Mouse (Mus musculus) kidney, postnatal 0 days (tissue): Measurements from ENCODE around the gene Lrrc20. TPM values are rescaled to one million over a fixed set of nuclear protein-coding genes. Genes with fewer than 3 reads are reported as not detected.

Source experiments
- ATAC-seq: fragments of 200-750 bp; cut with Nextera tagmentation; replicated peaks from 2 replicates; pipeline ENCODE4 v1.8.0; 2017; ENCODE audit warnings: low read depth, moderate number of reproducible peaks, moderate TSS enrichment, moderate library complexity; ENCODE audit not compliant: low FRiP score
- DNase-seq: peaks from one replicate; pipeline ENCODE4 v3.0.0-alpha.2; 2016; ENCODE audit warnings: low spot score
- H3K27ac ChIP-seq: fragments of 300-500 bp; sonication (generic); 2 replicates; pipeline ENCODE4 v1.5.1; 2014; ENCODE audit warnings: mild to moderate bottlenecking
- H3K27me3 ChIP-seq: fragments of 300-500 bp; sonication (generic); 2 replicates; pipeline ENCODE4 v1.6.1; 2014; ENCODE audit warnings: low read length, mixed read lengths; ENCODE audit not compliant: insufficient read depth
- H3K36me3 ChIP-seq: fragments of 300-500 bp; sonication (generic); 2 replicates; pipeline ENCODE4 v1.6.1; 2014; ENCODE audit warnings: low read length, mixed read lengths; ENCODE audit not compliant: insufficient read depth
- H3K4me1 ChIP-seq: fragments of 300-500 bp; sonication (generic); replicated peaks from 2 replicates; pipeline ENCODE4 v1.6.1; 2014; ENCODE audit warnings: antibody characterized with exemption, low read length, mixed read lengths; ENCODE audit not compliant: insufficient read depth
- H3K4me2 ChIP-seq: fragments of 300-500 bp; sonication (generic); 2 replicates; pipeline ENCODE4 v1.6.1; 2014; ENCODE audit warnings: mild to moderate bottlenecking, low read length, moderate library complexity, mixed read lengths
- H3K4me3 ChIP-seq: fragments of 300-500 bp; sonication (generic); replicated peaks from 2 replicates; pipeline ENCODE4 v1.5.1; 2014; ENCODE audit warnings: low read depth, low read length
- H3K9ac ChIP-seq: fragments of 300-500 bp; sonication (generic); 2 replicates; pipeline ENCODE4 v1.6.1; 2014; ENCODE audit warnings: low read depth, low read length
- H3K9me3 ChIP-seq: fragments of 300-500 bp; sonication (generic); replicated peaks from 2 replicates; pipeline ENCODE4 v1.6.1; 2016; ENCODE audit warnings: low read length, inconsistent platforms, mixed read lengths
- CTCF ChIP-seq: IDR thresholded peaks from 2 replicates; pipeline ENCODE4 v1.5.1; 2016; ENCODE audit warnings: antibody characterized with exemption, low read depth, mild to moderate bottlenecking, moderate library complexity
- WGBS: fragments of 180-500 bp; shearing (Covaris S2); extraction: QIAGEN DNeasy Blood & Tissue Kit; methylation state at CpG from one replicate; pipeline ENCODE4 v1.1.7; 2014; 5-methylcytosine and 5-hydroxymethylcytosine counted together
- polyA plus RNA-seq: library from polyadenylated mRNA; unstranded; fragments of >200 nt; fragmentation: Nextera tagmentation; extraction: Ambion mirVana; gene quantifications from 2 replicates; pipeline ENCODE4 v1.2.1, GENCODE M21; 2015

Gene Lrrc20
- polyA plus RNA-seq, 1 experiment from 2014 or later, result 5.7 TPM

- H3K4me1 ChIP-seq, result peaks cover 11% of the 10 kb centered on the region; the same call in 1 of the 2 replicates
- no peak overlapping the region for H3K27ac ChIP-seq
- DNase-seq (no peak), ATAC-seq (no peak)
- H3K9ac ChIP-seq, result no peak overlapping the region
- no peak overlapping the region for H3K4me2 ChIP-seq
- no peak for TF ChIP-seq CTCF
- no peaks in the 10 kb centered on the region for H3K9me3 ChIP-seq
- H3K4me3 ChIP-seq, result no peak overlapping the region
- no peaks in the 10 kb centered on the region for H3K36me3 ChIP-seq
- no peaks in the 10 kb centered on the region for H3K27me3 ChIP-seq
- 87% methylated on average over 7 of the region's 7 CpGs for WGBS
Measured at GRCm38 (mm10) chr10:61533285-61533684, 57.7 kb downstream of the Lrrc20 start.

DNA sequence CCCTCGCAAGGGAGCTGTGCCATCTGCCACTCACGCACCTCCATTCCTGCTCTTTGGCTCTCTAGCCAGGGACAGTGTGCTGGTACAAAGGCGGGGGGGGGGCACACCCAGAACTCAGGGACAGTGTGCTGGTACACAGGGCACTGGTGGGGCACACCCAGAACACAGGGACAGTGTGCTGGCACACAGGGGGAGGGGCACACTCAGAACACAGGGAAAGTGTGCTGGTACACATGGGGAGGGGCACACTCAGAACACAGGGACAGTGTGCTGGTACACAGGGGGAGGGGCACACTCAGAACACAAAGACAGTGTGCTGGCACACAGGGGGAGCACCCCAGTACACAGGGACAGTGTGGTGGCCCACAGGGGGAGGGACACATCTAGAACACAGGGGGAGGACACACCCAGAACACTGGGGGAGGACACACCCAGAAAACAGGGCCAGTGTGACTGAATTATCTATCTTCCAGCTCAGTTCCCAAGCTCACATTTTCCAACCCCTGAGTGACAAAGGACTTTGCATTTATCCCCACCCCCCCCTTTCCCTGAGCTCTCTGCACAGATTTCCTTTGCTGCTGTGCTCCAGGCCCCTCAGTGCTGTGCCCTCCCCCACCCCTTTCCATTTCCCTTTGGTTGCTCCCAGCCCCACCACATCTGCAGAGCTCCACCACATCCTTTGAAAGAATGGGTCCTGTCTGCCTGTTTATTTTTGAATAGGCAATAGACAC is 58.9 kb downstream of the Lrrc20 start:
- peak; percentile 34 for DNase-seq
- Histone ChIP-seq H3K4me3 (no peak overlapping the region), H3K4me1 (peaks cover 11% of the 10 kb centered on the region; the same call in 1 of the 2 replicates), H3K9ac (no peak overlapping the region), H3K4me2 (no peak overlapping the region), H3K36me3 (no peaks in the 10 kb centered on the region), H3K9me3 (no peaks in the 10 kb centered on the region), H3K27ac (peak overlapping the region; percentile 42; the same call in 1 of the 2 replicates), H3K27me3 (no peaks in the 10 kb centered on the region)
- TF ChIP-seq CTCF, result no peak
- ATAC-seq, result no peak
- WGBS, result 83% methylated on average over 3 of the region's 3 CpGs

DNA sequence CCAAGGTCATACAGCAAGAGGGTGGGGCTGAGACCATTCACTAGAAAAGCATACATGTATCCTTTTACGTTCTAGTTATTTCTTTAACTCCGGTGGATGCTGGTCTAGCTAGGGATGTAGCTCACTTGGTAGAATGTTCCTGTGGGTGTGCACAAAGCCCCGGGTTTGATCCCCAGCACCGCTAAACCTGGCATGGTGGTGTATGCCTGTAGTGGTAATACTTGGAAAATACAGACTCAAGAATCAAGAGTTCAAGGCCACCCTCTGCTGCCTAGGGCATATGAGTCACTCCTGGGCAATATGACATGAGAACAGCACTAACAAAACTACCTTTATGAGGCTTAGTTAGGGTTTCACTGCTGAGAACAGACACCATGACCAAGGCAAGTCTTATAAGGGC is 59.8 kb downstream of the Lrrc20 start:
- Histone ChIP-seq H3K9ac (no peak overlapping the region), H3K9me3 (no peaks in the 10 kb centered on the region), H3K27ac (peak overlapping the region; percentile 64), H3K27me3 (no peaks in the 10 kb centered on the region), H3K4me1 (peaks cover 8% of the 10 kb centered on the region; the same call in 1 of the 2 replicates), H3K36me3 (no peaks in the 10 kb centered on the region), H3K4me2 (no peak overlapping the region), H3K4me3 (no peak overlapping the region)
- DNase-seq (no peak), ATAC-seq (no peak)
- no peak for TF ChIP-seq CTCF
- WGBS, result 83% methylated on average over 4 of the region's 4 CpGs

DNA sequence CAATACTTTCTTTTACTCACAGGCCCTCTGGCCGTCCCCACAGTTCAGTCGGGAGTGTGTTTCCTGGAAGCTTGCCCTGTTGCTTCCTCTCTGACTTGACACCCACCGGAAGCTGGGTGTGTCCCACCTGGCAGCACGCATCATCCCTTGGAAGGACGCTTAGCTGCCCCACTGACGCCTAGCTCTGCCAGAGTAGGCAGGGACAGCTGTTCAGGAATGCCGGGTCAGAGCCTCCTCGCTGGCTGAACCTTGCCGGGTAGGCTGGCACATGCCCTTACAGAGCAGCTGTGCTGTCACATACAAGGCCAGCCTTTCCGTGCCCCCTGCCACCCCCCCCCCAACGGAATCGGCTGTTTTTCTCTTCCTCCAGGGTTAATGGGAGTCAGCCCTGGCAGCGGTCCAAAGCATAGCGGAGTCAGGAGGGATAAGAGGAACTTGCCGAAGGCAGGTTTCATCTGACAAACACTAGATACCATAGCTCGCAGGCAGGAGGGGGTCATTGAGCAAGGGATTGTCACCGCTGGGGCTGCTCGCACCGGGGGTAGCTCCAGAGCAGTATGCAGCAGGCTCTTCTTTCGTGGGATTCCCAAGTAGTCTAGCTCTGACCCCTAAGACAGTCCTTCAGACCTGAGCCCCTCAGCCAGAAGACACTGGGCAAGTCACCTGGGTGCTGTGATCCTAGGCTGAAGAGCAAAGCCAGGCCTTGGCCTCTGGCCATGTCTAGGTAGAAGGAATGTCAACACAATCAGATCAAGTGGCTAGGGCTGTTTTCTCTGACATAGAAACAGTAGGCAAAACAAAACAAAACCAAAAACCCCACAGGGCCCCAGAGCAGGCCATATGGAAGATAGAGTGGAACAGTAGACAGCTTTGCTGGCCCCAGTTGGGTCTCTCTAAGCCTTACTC is 60.8 kb downstream of the Lrrc20 start:
- no peak for TF ChIP-seq CTCF
- Histone ChIP-seq H3K36me3 (no peaks in the 10 kb centered on the region), H3K27ac (peak overlapping the region; percentile 64), H3K9me3 (no peaks in the 10 kb centered on the region), H3K4me1 (peaks cover 8% of the 10 kb centered on the region; the same call in 1 of the 2 replicates), H3K4me2 (peak overlapping the region; percentile 27; the same call in 1 of the 2 replicates), H3K27me3 (no peaks in the 10 kb centered on the region), H3K4me3 (no peak overlapping the region), H3K9ac (0 out of 2 replicates have a peak overlapping the region, but pooled peaks have one; percentile 23)
- 11% methylated on average over 20 of the region's 20 CpGs for WGBS
- peak; percentile 76 for ATAC-seq
- DNase-seq, result peak; percentile 63

DNA sequence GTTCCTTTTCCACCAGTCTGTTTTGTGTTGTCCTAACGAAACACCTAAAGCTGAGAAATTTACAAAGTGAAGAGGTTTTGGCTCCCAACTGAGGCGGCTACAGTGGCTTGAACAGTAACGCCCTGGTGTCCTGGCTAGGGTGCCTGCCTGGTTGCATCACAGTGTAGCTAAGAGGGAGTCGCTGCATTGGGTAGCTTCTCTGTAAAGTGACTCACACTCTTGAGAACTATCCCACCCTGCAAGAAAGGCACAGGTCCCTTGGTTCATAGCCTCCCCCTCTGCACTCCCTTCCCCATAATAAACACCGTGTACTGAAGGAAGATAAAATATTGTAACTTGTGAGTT is 61.4 kb downstream of the Lrrc20 start:
- Histone ChIP-seq H3K27me3 (no peaks in the 10 kb centered on the region), H3K4me3 (no peak overlapping the region), H3K9me3 (no peaks in the 10 kb centered on the region), H3K36me3 (no peaks in the 10 kb centered on the region), H3K4me2 (no peak overlapping the region), H3K27ac (peak overlapping the region; percentile 64; the same call in 1 of the 2 replicates), H3K9ac (no peak overlapping the region), H3K4me1 (peaks cover 8% of the 10 kb centered on the region; the same call in 1 of the 2 replicates)
- WGBS, result 80% methylated on average over 5 of the region's 5 CpGs
- DNase-seq (no peak), ATAC-seq (no peak)
- no peak for TF ChIP-seq CTCF

GRCm38 (mm10) chr10:61538446-61538845 is 62.8 kb downstream of the Lrrc20 start:
- WGBS, result 53% methylated on average over 4 of the region's 4 CpGs
- Histone ChIP-seq H3K36me3 (no peaks in the 10 kb centered on the region), H3K27ac (no peak overlapping the region), H3K9ac (no peak overlapping the region), H3K4me1 (peaks cover 8% of the 10 kb centered on the region; the same call in 1 of the 2 replicates), H3K4me3 (no peak overlapping the region), H3K4me2 (no peak overlapping the region), H3K9me3 (no peaks in the 10 kb centered on the region), H3K27me3 (no peaks in the 10 kb centered on the region)
- TF ChIP-seq CTCF, result no peak
- DNase-seq (no peak), ATAC-seq (no peak)
